Mouse (Mus musculus): ENCODE measurements around the gene Crim1. TPM values are rescaled to one million over a fixed set of nuclear protein-coding genes. Genes with fewer than 3 reads are reported as not detected.

Gene Crim1
- polyA plus RNA-seq, 1 experiment from 2014 or later = 5.8 TPM

- WGBS = 80% methylated on average over 2 of the region's 2 CpGs
Observed at GRCm38 (mm10) chr17:78415255-78415654, 215.2 kb downstream of the Crim1 start.

GRCm38 (mm10) chr17:78417381-78418281 is 217.6 kb downstream of the Crim1 start, which contains the start of gene Fez2:
Gene Fez2 (minus strand): TSS chr17:78418152.
- no peaks in the 10 kb centered on the region for H3K4me1 ChIP-seq (replicated peaks; ENCODE audit: control insufficient read depth, insufficient read depth, low read length)
- peak; percentile 93 for DNase-seq (ENCODE audit: low spot score)
- no peaks in the 10 kb centered on the region for H3K36me3 ChIP-seq (ENCODE audit: control insufficient read depth, insufficient read depth, low read length)
- H3K27me3 ChIP-seq (ENCODE audit: control insufficient read depth, insufficient read depth, low read length) = no peaks in the 10 kb centered on the region
- peak within 1 kb of the TSS; percentile 71 for H3K4me2 ChIP-seq (replicated peaks; ENCODE audit: low read depth, low read length)
- peak within 1 kb of the TSS; percentile 87 for H3K9ac ChIP-seq (ENCODE audit: low read depth, low read length)
- H3K9me3 ChIP-seq (ENCODE audit: control insufficient read depth, low read length) = no peaks in the 10 kb centered on the region
- ATAC-seq (ENCODE audit: low FRiP score) = peak; percentile 97
- under 1% methylated on average over 35 of the region's 67 CpGs for WGBS
- H3K4me3 ChIP-seq (ENCODE audit: low read depth, low read length) = peak within 1 kb of the TSS; percentile 78
- H3K27ac ChIP-seq (ENCODE audit: low read depth, low read length) = peak within 1 kb of the TSS; percentile 93

More at GRCm38 (mm10) chr17:78415255-78415654, 215.2 kb downstream of the Crim1 start:
- H3K9me3 ChIP-seq (ENCODE audit: control insufficient read depth, low read length) = no peaks in the 10 kb centered on the region
- H3K9ac ChIP-seq (ENCODE audit: low read depth, low read length) = no peak overlapping the region
- H3K27me3 ChIP-seq (ENCODE audit: control insufficient read depth, insufficient read depth, low read length) = no peaks in the 10 kb centered on the region
- H3K4me1 ChIP-seq (replicated peaks; ENCODE audit: control insufficient read depth, insufficient read depth, low read length) = no peaks in the 10 kb centered on the region
- no peak for DNase-seq (ENCODE audit: low spot score)
- H3K27ac ChIP-seq (ENCODE audit: low read depth, low read length) = no peak overlapping the region
- no peak for ATAC-seq (ENCODE audit: low FRiP score)
- H3K4me3 ChIP-seq (ENCODE audit: low read depth, low read length) = no peak overlapping the region
- H3K4me2 ChIP-seq (replicated peaks; ENCODE audit: low read depth, low read length) = no peak overlapping the region
- H3K36me3 ChIP-seq (ENCODE audit: control insufficient read depth, insufficient read depth, low read length) = no peaks in the 10 kb centered on the region

GRCm38 (mm10) chr17:78419216-78419615 is 219.2 kb downstream of the Crim1 start:
- no peak overlapping the region for H3K4me2 ChIP-seq (replicated peaks; ENCODE audit: low read depth, low read length)
- H3K4me3 ChIP-seq (ENCODE audit: low read depth, low read length) = no peak overlapping the region
- H3K9ac ChIP-seq (ENCODE audit: low read depth, low read length) = no peak overlapping the region
- no peaks in the 10 kb centered on the region for H3K27me3 ChIP-seq (ENCODE audit: control insufficient read depth, insufficient read depth, low read length)
- ATAC-seq (ENCODE audit: low FRiP score) (no peak), DNase-seq (ENCODE audit: low spot score) (no peak)
- WGBS = 67% methylated on average over 4 of the region's 4 CpGs
- H3K36me3 ChIP-seq (ENCODE audit: control insufficient read depth, insufficient read depth, low read length) = no peaks in the 10 kb centered on the region
- no peaks in the 10 kb centered on the region for H3K9me3 ChIP-seq (ENCODE audit: control insufficient read depth, low read length)
- no peaks in the 10 kb centered on the region for H3K4me1 ChIP-seq (replicated peaks; ENCODE audit: control insufficient read depth, insufficient read depth, low read length)
- no peak overlapping the region for H3K27ac ChIP-seq (ENCODE audit: low read depth, low read length)

GRCm38 (mm10) chr17:78425026-78425425 is 225.0 kb downstream of the Crim1 start:
- H3K9me3 ChIP-seq (ENCODE audit: control insufficient read depth, low read length) = no peaks in the 10 kb centered on the region
- WGBS = 64% methylated on average over 8 of the region's 8 CpGs

More at GRCm38 (mm10) chr17:78425026-78425425, 225.0 kb downstream of the Crim1 start:
- H3K4me3 ChIP-seq (ENCODE audit: low read depth, low read length) = no peak overlapping the region
- DNase-seq (ENCODE audit: low spot score) (no peak), ATAC-seq (ENCODE audit: low FRiP score) (no peak)
- H3K4me1 ChIP-seq (replicated peaks; ENCODE audit: control insufficient read depth, insufficient read depth, low read length) = no peaks in the 10 kb centered on the region
- no peak overlapping the region for H3K27ac ChIP-seq (ENCODE audit: low read depth, low read length)
- H3K9ac ChIP-seq (ENCODE audit: low read depth, low read length) = no peak overlapping the region
- no peaks in the 10 kb centered on the region for H3K36me3 ChIP-seq (ENCODE audit: control insufficient read depth, insufficient read depth, low read length)
- no peak overlapping the region for H3K4me2 ChIP-seq (replicated peaks; ENCODE audit: low read depth, low read length)
- H3K27me3 ChIP-seq (ENCODE audit: control insufficient read depth, insufficient read depth, low read length) = no peaks in the 10 kb centered on the region

Other genes starting within 250 kb of the Crim1 start
- gene Fez2, start 217.9 kb downstream of the Crim1 start, polyA plus RNA-seq (2014; fragmentation: Nextera tagmentation; extraction: Ambion mirVana) = 52.4 and 56.1 TPM in 2 replicates